Mouse (Mus musculus) thymus, adult 2 months (tissue): Measurements from ENCODE around the gene Clba1.

ENCODE experiments used
- CTCF ChIP-seq: fragments of 200-500 bp; IDR thresholded peaks from 2 replicates; pipeline ENCODE4 v1.5.1; 2012; ENCODE audit warnings: mild to moderate bottlenecking, control low read depth, low read length, moderate library complexity, borderline replicate concordance; ENCODE audit not compliant: control insufficient read depth, poor library complexity, insufficient read depth; ENCODE audit errors: extremely low read depth
- POLR2A ChIP-seq: fragments of 200-500 bp; IDR thresholded peaks from 2 replicates; pipeline ENCODE4 v1.6.1; 2012; ENCODE audit warnings: mild to moderate bottlenecking, low read length, control low read depth, moderate library complexity; ENCODE audit not compliant: control insufficient read depth, poor library complexity, insufficient read depth; ENCODE audit errors: extremely low read depth

DNA sequence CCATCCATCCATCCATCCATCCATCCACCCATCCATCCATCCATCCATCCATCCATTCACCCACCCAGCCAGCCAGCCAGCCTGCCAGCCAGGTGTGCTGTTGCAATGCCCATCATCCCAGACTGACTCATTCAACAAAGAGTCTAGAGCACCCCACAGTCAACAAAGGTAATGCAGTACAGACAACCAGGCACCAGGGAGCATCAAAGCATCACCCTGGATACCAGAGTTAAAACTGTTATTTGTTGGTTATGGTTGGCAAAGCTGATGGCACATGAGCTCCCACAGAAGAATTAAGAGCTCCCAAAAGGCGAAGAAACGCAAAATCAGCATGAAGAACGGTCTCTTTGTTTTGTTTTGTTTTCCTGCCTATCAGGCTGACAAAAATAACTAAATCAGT, 47.6 kb downstream of the Clba1 start:
- TF ChIP-seq CTCF (no peak), POLR2A (no peak)
